Mouse (Mus musculus) CH12.LX (cell line): ENCODE measurements around the gene Tspan3. TPM values are rescaled to one million over a fixed set of nuclear protein-coding genes. Genes with fewer than 3 reads are reported as not detected.

Experiments
- DNase-seq: peaks from one replicate; pipeline ENCODE4 v3.0.0-alpha.2; 2013; ENCODE audit errors: extremely low read depth
- H3K27ac ChIP-seq: 2 replicates; pipeline ENCODE4 v1.5.1; 2012; ENCODE audit warnings: low read depth, mild to moderate bottlenecking, control low read depth, moderate library complexity; ENCODE audit not compliant: insufficient read depth
- H3K27me3 ChIP-seq: replicated peaks from 2 replicates; pipeline ENCODE3; 2012; ENCODE audit warnings: inconsistent platforms
- H3K36me3 ChIP-seq, 2 experiments: replicated peaks in 1 of 2; 2 replicates each; pipeline versions ENCODE3 to v1.6.1; 2012; ENCODE audit warnings: inconsistent platforms in 1 of 2, low read length in 1 of 2, mild to moderate bottlenecking in 1 of 2, mixed read lengths in 1 of 2, moderate library complexity in 1 of 2; ENCODE audit not compliant: control insufficient read depth in 1 of 2, insufficient read depth in 1 of 2
- H3K4me1 ChIP-seq, 2 experiments: 2 replicates each; pipeline ENCODE4 v1.6.1; 2012; ENCODE audit warnings: inconsistent platforms in 1 of 2, moderate library complexity in 1 of 2; ENCODE audit not compliant: insufficient read depth in 2 of 2, control insufficient read depth in 1 of 2
- H3K4me2 ChIP-seq: 2 replicates; pipeline ENCODE4 v1.6.1; 2012; ENCODE audit warnings: low read depth, mild to moderate bottlenecking, control low read depth; ENCODE audit not compliant: poor library complexity, insufficient read depth, severe bottlenecking
- H3K4me3 ChIP-seq, 3 experiments: fragments of 150-350 bp in 1 of 3; sonication (generic) in 1 of 3; replicated peaks in 1 of 3; 2 replicates each; pipeline versions ENCODE3 to v1.5.1; 2011 to 2012; ENCODE audit warnings: low read depth in 2 of 3, low read length in 2 of 3, mild to moderate bottlenecking in 2 of 3, moderate library complexity in 2 of 3, control low read depth in 1 of 3, improper control_type of control experiment in 1 of 3, inconsistent platforms in 1 of 3, mixed read lengths in 1 of 3; ENCODE audit not compliant: poor library complexity in 1 of 3
- H3K79me2 ChIP-seq: replicated peaks from 2 replicates; pipeline ENCODE4 v1.6.1; 2012; ENCODE audit warnings: mild to moderate bottlenecking, moderate library complexity; ENCODE audit not compliant: control insufficient read depth, poor library complexity, insufficient read depth, severe bottlenecking; ENCODE audit errors: extremely low read depth
- H3K9ac ChIP-seq: 2 replicates; pipeline ENCODE4 v1.6.1; 2012; ENCODE audit warnings: low read depth, mild to moderate bottlenecking, control low read depth, moderate library complexity; ENCODE audit not compliant: insufficient read depth
- H3K9me3 ChIP-seq: replicated peaks from 2 replicates; pipeline ENCODE3; 2012; ENCODE audit warnings: low read length, inconsistent platforms, mixed read lengths
- CHD2 ChIP-seq: IDR thresholded peaks from 2 replicates; pipeline ENCODE4 v1.6.1; 2011; ENCODE audit warnings: low read length, improper control_type of control experiment
- CTCF ChIP-seq, 2 experiments: IDR thresholded peaks in 1 of 2; conservative IDR thresholded peaks in 1 of 2; 2 replicates each; pipeline ENCODE4 v1.5.1; 2011 to 2012; ENCODE audit warnings: low read depth in 2 of 2, low read length in 2 of 2, improper control_type of control experiment in 1 of 2, inconsistent platforms in 1 of 2, mild to moderate bottlenecking in 1 of 2, moderate library complexity in 1 of 2
- E2F4 ChIP-seq: IDR thresholded peaks from 2 replicates; pipeline ENCODE4 v1.6.1; 2011; ENCODE audit warnings: low read depth, low read length, improper control_type of control experiment; ENCODE audit not compliant: insufficient replicate concordance
- ELF1 ChIP-seq: IDR thresholded peaks from 2 replicates; pipeline ENCODE4 v1.6.1; 2014; ENCODE audit warnings: low read depth, mild to moderate bottlenecking, inconsistent platforms, low read length, improper control_type of control experiment
- ETS1 ChIP-seq: conservative IDR thresholded peaks from 2 replicates; pipeline ENCODE4 v1.6.1; 2012; ENCODE audit warnings: low read depth, mild to moderate bottlenecking, inconsistent platforms, low read length, improper control_type of control experiment, moderate library complexity
- GABPA ChIP-seq: IDR thresholded peaks from 2 replicates; pipeline ENCODE4 v1.6.1; 2012; ENCODE audit warnings: low read depth, low read length, improper control_type of control experiment, inconsistent platforms; ENCODE audit not compliant: insufficient replicate concordance
- MAFK ChIP-seq: IDR thresholded peaks from 2 replicates; pipeline ENCODE4 v1.6.1; 2011; ENCODE audit warnings: low read length, improper control_type of control experiment; ENCODE audit not compliant: insufficient replicate concordance
- MAZ ChIP-seq: IDR thresholded peaks from 2 replicates; pipeline ENCODE4 v1.6.1; 2012; ENCODE audit warnings: low read depth, mild to moderate bottlenecking, inconsistent platforms, low read length, improper control_type of control experiment, moderate library complexity
- MXI1 ChIP-seq: IDR thresholded peaks from 2 replicates; pipeline ENCODE4 v1.6.1; 2011; ENCODE audit warnings: mild to moderate bottlenecking, low read depth, low read length, improper control_type of control experiment
- MYC ChIP-seq: IDR thresholded peaks from 2 replicates; pipeline ENCODE4 v1.6.1; 2011; ENCODE audit warnings: low read depth, mild to moderate bottlenecking, improper control_type of control experiment, low read length
- NRF1 ChIP-seq: IDR thresholded peaks from 2 replicates; pipeline ENCODE4 v1.6.1; 2014; ENCODE audit warnings: low read depth, mild to moderate bottlenecking, inconsistent platforms, low read length, improper control_type of control experiment, moderate library complexity
- PAX5 ChIP-seq: IDR thresholded peaks from 2 replicates; pipeline ENCODE4 v1.6.1; 2012; ENCODE audit warnings: low read length, inconsistent platforms, mixed read lengths
- POLR2A ChIP-seq: IDR thresholded peaks from 2 replicates; pipeline ENCODE4 v1.6.1; 2011; ENCODE audit warnings: low read depth, mild to moderate bottlenecking, improper control_type of control experiment, low read length
- POLR2AphosphoS2 ChIP-seq: IDR thresholded peaks from 2 replicates; pipeline ENCODE4 v1.6.1; 2011; ENCODE audit warnings: low read depth, low read length, improper control_type of control experiment
- RAD21 ChIP-seq: IDR thresholded peaks from 2 replicates; pipeline ENCODE4 v1.6.1; 2011; ENCODE audit warnings: low read depth, mild to moderate bottlenecking, low read length, improper control_type of control experiment, moderate library complexity
- RCOR1 ChIP-seq: conservative IDR thresholded peaks from 2 replicates; pipeline ENCODE4 v1.6.1; 2012; ENCODE audit warnings: low read depth, mild to moderate bottlenecking, inconsistent platforms, low read length, improper control_type of control experiment
- TBP ChIP-seq: conservative IDR thresholded peaks from 2 replicates; pipeline ENCODE4 v1.6.1; 2011; ENCODE audit warnings: low read depth, low read length, improper control_type of control experiment
- TCF12 ChIP-seq: IDR thresholded peaks from 2 replicates; pipeline ENCODE4 v1.6.1; 2014; ENCODE audit warnings: low read depth, mild to moderate bottlenecking, inconsistent platforms, low read length, improper control_type of control experiment
- UBTF ChIP-seq: IDR thresholded peaks from 2 replicates; pipeline ENCODE4 v1.6.1; 2012; ENCODE audit warnings: low read depth, mild to moderate bottlenecking, inconsistent platforms, low read length, improper control_type of control experiment, moderate library complexity
- USF1 ChIP-seq: IDR thresholded peaks from 2 replicates; pipeline ENCODE4 v1.6.1; 2014; ENCODE audit warnings: low read depth, mild to moderate bottlenecking, inconsistent platforms, low read length, improper control_type of control experiment
- ZKSCAN1 ChIP-seq: IDR thresholded peaks from 2 replicates; pipeline ENCODE4 v1.6.1; 2012; ENCODE audit warnings: low read depth, inconsistent platforms, low read length, improper control_type of control experiment, borderline replicate concordance
- ZMIZ1 ChIP-seq: IDR thresholded peaks from 2 replicates; pipeline ENCODE4 v1.6.1; 2012; ENCODE audit warnings: low read depth, mild to moderate bottlenecking, inconsistent platforms, low read length, improper control_type of control experiment
- ZNF384 ChIP-seq: IDR thresholded peaks from 2 replicates; pipeline ENCODE4 v1.6.1; 2012; ENCODE audit warnings: low read depth, low read length, improper control_type of control experiment, inconsistent platforms
- dilution Hi-C: fragments of 300-500 bp; cut with MboI; formaldehyde crosslinking; loops from 2 replicates; pipeline ENCODE4 v1.14.3; 2020; ENCODE audit warnings: low sequenced_read_pairs; ENCODE audit not compliant: extremely low pct_unique_long_range_greater_than_20kb, extremely low pct_ligation_motif_present
- in situ Hi-C: fragments of 300-500 bp; cut with MboI; formaldehyde crosslinking; loops from 3 replicates; pipeline ENCODE4 v1.14.3; 2019; ENCODE audit warnings: low sequenced_read_pairs, low pct_ligation_motif_present, low pct_unique_long_range_greater_than_20kb, mixed read lengths
- polyA plus RNA-seq: library from polyadenylated mRNA; unstranded; fragments of >175 nt; gene quantifications from 2 replicates; pipeline ENCODE4 v1.2.1, GENCODE M21; 2012; ENCODE audit warnings: low read depth; ENCODE audit not compliant: insufficient read length
- total RNA-seq, 2 experiments: library from RNA; depleted of rRNA; stranded (reverse); fragments of 300-350 nt in 1 of 2; fragments of >200 nt in 1 of 2; gene quantifications; 2 replicates each; pipeline ENCODE4 v1.2.3; 2012 to 2014

The Tspan3 gene
- total and polyA plus RNA-seq, 3 experiments = 34.5 to 85.9 (median 60.4) TPM

DNA sequence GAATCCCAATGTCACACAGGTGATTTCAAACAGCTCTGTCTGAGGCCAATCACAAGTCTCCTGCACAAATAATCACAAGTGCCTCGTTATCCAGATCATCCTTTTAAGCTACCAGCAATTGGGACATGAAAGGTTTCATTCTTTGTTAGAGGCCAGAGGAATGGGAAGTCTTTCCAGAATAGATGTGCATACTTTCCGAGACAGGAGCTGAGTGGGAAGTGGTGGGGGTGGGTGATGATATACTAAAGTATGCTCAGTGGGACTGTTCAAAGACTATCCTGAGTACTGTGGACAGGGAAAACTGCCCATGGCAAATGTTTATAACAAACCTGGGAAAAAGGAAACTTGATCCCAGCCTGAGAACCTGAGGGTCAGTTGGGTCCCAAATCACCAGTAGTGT is 5.8 kb downstream of the Tspan3 start:
- in situ Hi-C loops = no loop called here
- DNase-seq = no peak
- H3K9me3 ChIP-seq = no peaks in the 10 kb centered on the region
- no peak for TF ChIP-seq USF1
- TF ChIP-seq ZNF384 = no peak
- no peak for TF ChIP-seq TBP
- TF ChIP-seq ZMIZ1 = no peak
- TF ChIP-seq RCOR1 = no peak
- TF ChIP-seq RAD21 = no peak
- TF ChIP-seq ZKSCAN1 = no peak
- TF ChIP-seq ELF1 = no peak
- TF ChIP-seq, all 38 proteins: peak for 0
- Histone ChIP-seq H3K9ac (no peak overlapping the region), H3K4me1 (peaks cover 6 to 60% of the 10 kb centered on the region in 2 experiments; a peak in 2 of 4 replicates), H3K36me3 (no peaks in the 10 kb centered on the region), H3K79me2 (no peaks in the 10 kb centered on the region), H3K27ac (no peak overlapping the region), H3K4me2 (no peak overlapping the region), H3K27me3 (no peaks in the 10 kb centered on the region), H3K4me3 (no peak overlapping the region)
- dilution Hi-C loops = no loop called here

- no peak for TF ChIP-seq MXI1
- TF ChIP-seq TCF12 = no peak
- no peak for TF ChIP-seq CHD2
- TF ChIP-seq MYC = no peak
- TF ChIP-seq ETS1 = no peak
- no peak for TF ChIP-seq CTCF (conservative IDR thresholded peaks at IDR 0.05 in 1 of 2, IDR thresholded peaks at IDR 0.05 in 1 of 2; ENCODE audit: low read depth in 2 of 2, low read length in 2 of 2)
- in situ Hi-C loops (no loop called here), dilution Hi-C loops (no loop called here)
- Histone ChIP-seq H3K4me2 (no peak overlapping the region), H3K27me3 (no peaks in the 10 kb centered on the region), H3K4me1 (peaks cover 0 to 56% of the 10 kb centered on the region in 2 experiments; a peak in 2 of 4 replicates), H3K4me3 (no peak overlapping the region), H3K9me3 (no peaks in the 10 kb centered on the region), H3K9ac (no peak overlapping the region), H3K79me2 (no peaks in the 10 kb centered on the region), H3K27ac (no peak overlapping the region), H3K36me3 (no peaks in the 10 kb centered on the region)
- DNase-seq = no peak
Observed at GRCm38 (mm10) chr9:56158077-56158476, 7.2 kb downstream of the Tspan3 start.

DNA sequence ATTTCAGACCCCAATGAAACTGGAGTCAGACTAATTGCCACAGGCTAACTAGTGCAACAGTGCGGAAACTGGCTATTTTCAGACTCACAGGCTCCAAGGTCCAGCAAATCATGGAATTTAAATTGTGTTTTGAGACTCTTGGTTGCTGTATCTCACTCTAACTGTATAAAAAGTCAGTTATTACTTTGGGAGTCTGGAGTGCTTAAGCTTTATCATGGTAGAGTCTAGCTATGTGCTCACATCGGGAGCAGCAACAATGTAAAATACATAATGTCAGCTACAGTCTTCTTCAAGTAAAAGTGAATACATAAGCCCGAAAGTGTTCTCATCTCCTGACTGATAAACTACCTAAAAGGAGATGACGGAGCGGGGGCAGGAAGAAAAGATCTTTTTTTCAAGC is 10.7 kb downstream of the Tspan3 start:
- no peak overlapping the region for H3K4me2 ChIP-seq
- no peak overlapping the region for H3K9ac ChIP-seq
- no peaks in the 10 kb centered on the region for H3K9me3 ChIP-seq
- TF ChIP-seq MAFK (no peak), MAZ (no peak), NRF1 (no peak), UBTF (no peak), ZMIZ1 (no peak), MXI1 (no peak), PAX5 (no peak), POLR2AphosphoS2 (no peak), E2F4 (no peak), USF1 (no peak), POLR2A (no peak), GABPA (no peak), TBP (no peak), MYC (no peak)
- peaks cover 0 to 4% of the 10 kb centered on the region in 2 experiments for H3K36me3 ChIP-seq
- H3K79me2 ChIP-seq = no peaks in the 10 kb centered on the region
- in situ Hi-C loops = no loop called here
- no peaks in the 10 kb centered on the region for H3K27me3 ChIP-seq
- H3K4me1 ChIP-seq = peaks cover 0 to 59% of the 10 kb centered on the region in 2 experiments; a peak in 2 of 4 replicates
- dilution Hi-C loops = no loop called here
- H3K4me3 ChIP-seq = no peak overlapping the region
- H3K27ac ChIP-seq = no peak overlapping the region
- DNase-seq = no peak
